Mouse (Mus musculus) C2C12 (cell line): ENCODE results near the gene Tnfsf14.

Source experiments
- CTCF ChIP-seq: IDR thresholded peaks from one replicate; pipeline ENCODE4 v1.5.1; 2011; ENCODE audit not compliant: control insufficient read depth, insufficient read depth, insufficient read length
- MYOD1 ChIP-seq: IDR thresholded peaks from one replicate; pipeline ENCODE4 v1.6.1; 2011; ENCODE audit warnings: low read depth; ENCODE audit not compliant: control insufficient read depth, insufficient read length
- USF1 ChIP-seq: IDR thresholded peaks from one replicate; pipeline ENCODE4 v1.6.1; 2011; ENCODE audit warnings: low read depth, mild to moderate bottlenecking, control low read depth, moderate library complexity

GRCm38 (mm10) chr17:57166800-57167791 lies 26.9 kb downstream of the Tnfsf14 start:
- TF ChIP-seq CTCF (peak; percentile 78), USF1 (no peak), MYOD1 (no peak)
